Mouse (Mus musculus): ENCODE measurements around the gene Gm14743. TPM values are rescaled to one million over a fixed set of nuclear protein-coding genes. Genes with fewer than 3 reads are reported as not detected.
"Not testable (repeated sequence)": the region's sequence is repeated elsewhere in the genome, so short reads cannot be mapped to it uniquely, and the experiment has no call there.

Gm14743 gene
- polyA plus RNA-seq (2015; fragmentation: Nextera tagmentation; extraction: Ambion mirVana), result not detected in 2 replicates

- H3K9me3 ChIP-seq; H3K27me3 ChIP-seq; H3K9ac ChIP-seq; H3K4me1 ChIP-seq (replicated peaks); H3K4me2 ChIP-seq; ATAC-seq (ENCODE audit: low read depth); H3K36me3 ChIP-seq; H3K4me3 ChIP-seq; H3K27ac ChIP-seq (replicated peaks): not testable (repeated sequence)
- no CpG with 5 or more reads among the region's 3 CpGs for WGBS
Measured at GRCm38 (mm10) chrX:78245821-78246220, at the start of gene Gm14743. TSS of gene Gm14743 (minus strand) at chrX:78245921.

GRCm38 (mm10) chrX:78202829-78203228 is 42.9 kb downstream of the Gm14743 start:
- no peaks in the 10 kb centered on the region for H3K27me3 ChIP-seq
- H3K4me1 ChIP-seq (replicated peaks), result no peaks in the 10 kb centered on the region
- H3K4me3 ChIP-seq, result no peak overlapping the region
- no peak for ATAC-seq (ENCODE audit: low read depth)
- WGBS, result 94% methylated on average over 5 of the region's 5 CpGs
- H3K4me2 ChIP-seq, result no peak overlapping the region
- H3K36me3 ChIP-seq, result no peaks in the 10 kb centered on the region
- no peak overlapping the region for H3K27ac ChIP-seq (replicated peaks)
- no peaks in the 10 kb centered on the region for H3K9me3 ChIP-seq
- H3K9ac ChIP-seq, result no peak overlapping the region

- not testable (repeated sequence) for H3K36me3 ChIP-seq; ATAC-seq (ENCODE audit: low read depth); H3K9ac ChIP-seq; H3K9me3 ChIP-seq; H3K4me2 ChIP-seq; H3K27me3 ChIP-seq; H3K27ac ChIP-seq (replicated peaks); H3K4me1 ChIP-seq (replicated peaks); H3K4me3 ChIP-seq
- WGBS, result 59% methylated on average over 1 of the region's 1 CpGs
Measured at GRCm38 (mm10) chrX:78202220-78202619, 43.5 kb downstream of the Gm14743 start.

Other genes with a start within 250 kb of the Gm14743 start
- gene Obp1a, start 154.5 kb downstream of the Gm14743 start, polyA plus RNA-seq (2015; fragmentation: Nextera tagmentation; extraction: Ambion mirVana), result not detected in 2 replicates
- not detected in 2 replicates for gene Gm5938, start 120.5 kb downstream of the Gm14743 start, polyA plus RNA-seq (2015; fragmentation: Nextera tagmentation; extraction: Ambion mirVana)
- not detected in 2 replicates for gene Obp1b, start 59.1 kb downstream of the Gm14743 start, polyA plus RNA-seq (2015; fragmentation: Nextera tagmentation; extraction: Ambion mirVana)
- not detected in 2 replicates for gene 4930480E11Rik, start 123.7 kb upstream of the Gm14743 start, polyA plus RNA-seq (2015; fragmentation: Nextera tagmentation; extraction: Ambion mirVana)